Mouse (Mus musculus): ENCODE data around the gene Batf.

GRCm38 (mm10) chr12:85659319-85659718 lies 27.1 kb upstream of the Batf start:
- TF ChIP-seq CTCF (IDR thresholded peaks at IDR 0.05) (no peak), EP300 (IDR thresholded peaks at IDR 0.05; ENCODE audit: insufficient read depth, low read depth, low read length) (no peak), POLR2A (IDR thresholded peaks at IDR 0.05; ENCODE audit: insufficient read depth, low read depth, low read length) (no peak)

All from heart, adult 2 months (tissue).